Mouse (Mus musculus) neural tube, embryonic 15.5 days (tissue): ENCODE measurements at regions not wholly inside any gene's neighbourhood (a gene's known extent, or its start where the extent isn't known, plus 50 kb on each side); places are given as distances from the start of the nearest gene placed in this dataset.

ENCODE experiments used
- ATAC-seq: fragments of 200-750 bp; cut with Nextera tagmentation; 2 replicates; pipeline ENCODE4 v1.8.0; 2017; ENCODE audit warnings: mild to moderate bottlenecking, moderate TSS enrichment, moderate library complexity; ENCODE audit not compliant: low FRiP score
- H3K27ac ChIP-seq: fragments of 300-500 bp; sonication (generic); replicated peaks from 2 replicates; pipeline ENCODE4 v1.5.1; 2015; ENCODE audit warnings: mild to moderate bottlenecking, inconsistent platforms
- H3K27me3 ChIP-seq: fragments of 300-500 bp; sonication (generic); replicated peaks from 2 replicates; pipeline ENCODE4 v1.6.1; 2015; ENCODE audit warnings: inconsistent platforms
- H3K36me3 ChIP-seq: fragments of 300-500 bp; sonication (generic); 2 replicates; pipeline ENCODE4 v1.6.1; 2015; ENCODE audit warnings: inconsistent platforms
- H3K4me1 ChIP-seq: fragments of 300-500 bp; sonication (generic); 2 replicates; pipeline ENCODE4 v1.6.1; 2015; ENCODE audit warnings: inconsistent platforms
- H3K4me2 ChIP-seq: fragments of 300-500 bp; sonication (generic); 2 replicates; pipeline ENCODE4 v1.6.1; 2015; ENCODE audit warnings: inconsistent platforms, mild to moderate bottlenecking, moderate library complexity
- H3K4me3 ChIP-seq: fragments of 300-500 bp; sonication (generic); replicated peaks from 2 replicates; pipeline ENCODE4 v1.5.1; 2015; ENCODE audit warnings: mild to moderate bottlenecking, inconsistent platforms
- H3K9ac ChIP-seq: fragments of 300-500 bp; sonication (generic); replicated peaks from 2 replicates; pipeline ENCODE4 v1.6.1; 2015; ENCODE audit warnings: mild to moderate bottlenecking, inconsistent platforms
- H3K9me3 ChIP-seq: fragments of 300-500 bp; sonication (generic); replicated peaks from 2 replicates; pipeline ENCODE4 v1.6.1; 2016; ENCODE audit warnings: inconsistent platforms
- WGBS: fragments of 180-500 bp; shearing (Covaris S2); methylation state at CpG from one replicate; pipeline ENCODE4 v1.1.7; 2015; ENCODE audit warnings: mixed read lengths; 5-methylcytosine and 5-hydroxymethylcytosine counted together

DNA sequence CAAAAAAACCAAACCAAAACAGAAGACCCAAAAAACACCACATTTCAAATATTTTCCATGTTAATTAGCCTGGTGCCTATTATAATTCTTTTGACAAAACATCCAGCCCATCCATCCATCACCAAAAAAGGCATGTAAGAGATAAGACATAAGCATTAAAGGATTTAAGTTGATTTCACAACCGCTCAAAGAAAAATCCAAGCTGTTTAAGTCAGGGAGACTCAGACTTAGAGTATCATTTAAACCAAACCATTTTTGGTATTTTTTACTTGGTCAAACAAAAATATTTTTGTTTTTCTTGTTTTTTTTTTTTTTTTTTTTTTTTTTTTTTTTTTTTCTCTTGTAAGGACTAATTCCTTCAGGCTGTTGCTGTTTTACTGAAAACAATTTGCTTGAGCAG is 304.6 kb upstream of the Zeb2 start:
- no peak for ATAC-seq
- H3K4me2 ChIP-seq = no peak overlapping the region
- H3K36me3 ChIP-seq = no peaks in the 10 kb centered on the region
- 93% methylated on average over 1 of the region's 1 CpGs for WGBS
- H3K4me1 ChIP-seq = no peaks in the 10 kb centered on the region
- no peaks in the 10 kb centered on the region for H3K9me3 ChIP-seq
- no peak overlapping the region for H3K4me3 ChIP-seq
- no peak overlapping the region for H3K9ac ChIP-seq
- no peaks in the 10 kb centered on the region for H3K27me3 ChIP-seq
- H3K27ac ChIP-seq = no peak overlapping the region

DNA sequence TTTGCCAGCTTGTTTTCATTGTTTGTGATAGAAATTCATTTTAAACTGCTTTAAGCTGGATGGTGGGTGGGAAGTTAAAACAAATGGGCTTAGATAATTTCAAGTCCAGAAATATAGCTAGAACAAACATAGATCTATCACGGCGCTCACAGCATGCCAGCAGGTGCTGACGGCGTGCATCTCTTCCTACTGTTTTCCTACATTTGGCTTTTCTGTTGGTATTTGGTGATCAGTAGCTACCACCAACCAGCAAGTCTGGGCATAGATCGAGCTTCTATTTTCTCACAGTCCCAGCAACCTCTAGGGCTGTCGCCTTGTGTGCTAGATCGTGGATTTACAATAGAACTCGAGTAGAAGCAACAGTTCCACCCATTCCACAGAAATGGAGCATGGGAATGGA is 290.9 kb upstream of the Zeb2 start:
- no peak overlapping the region for H3K9ac ChIP-seq
- no peak overlapping the region for H3K27ac ChIP-seq
- H3K36me3 ChIP-seq = no peaks in the 10 kb centered on the region
- no peak overlapping the region for H3K4me3 ChIP-seq
- no peak for ATAC-seq
- 94% methylated on average over 8 of the region's 8 CpGs for WGBS
- H3K9me3 ChIP-seq = no peaks in the 10 kb centered on the region
- no peaks in the 10 kb centered on the region for H3K27me3 ChIP-seq
- H3K4me2 ChIP-seq = no peak overlapping the region
- H3K4me1 ChIP-seq = peaks cover 11% of the 10 kb centered on the region; the same call in 1 of the 2 replicates

DNA sequence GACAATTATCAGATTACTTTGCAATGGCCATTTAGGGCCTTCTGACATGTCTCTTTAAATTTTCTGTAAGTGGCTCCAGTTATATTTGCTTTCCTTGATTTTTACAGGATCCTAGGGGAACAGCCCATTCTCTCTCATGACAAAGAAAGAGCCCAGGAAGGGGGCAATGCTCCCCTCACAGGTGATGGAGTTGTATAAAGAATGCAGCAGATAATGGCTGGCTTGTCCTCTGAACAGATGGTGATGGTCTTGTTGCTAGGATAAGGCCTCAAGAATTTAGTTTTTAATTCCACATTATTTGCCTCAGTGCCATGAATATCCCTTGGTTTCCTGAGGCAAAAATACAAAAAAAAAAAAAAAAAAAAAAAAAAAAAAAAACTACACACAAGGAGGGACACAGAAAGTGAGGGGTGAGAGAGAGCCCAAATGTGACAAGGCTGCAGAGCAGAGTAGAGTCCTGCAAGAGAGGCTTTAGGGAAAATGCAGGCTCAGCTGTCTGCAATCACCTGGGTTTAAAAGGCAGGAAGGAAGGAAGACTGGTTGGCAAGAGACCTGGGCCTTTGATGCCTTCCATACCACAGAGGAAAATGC is 272.8 kb upstream of the Zeb2 start:
- Histone ChIP-seq H3K9me3 (no peaks in the 10 kb centered on the region), H3K27me3 (no peaks in the 10 kb centered on the region), H3K4me3 (no peak overlapping the region), H3K9ac (no peak overlapping the region), H3K4me2 (no peak overlapping the region), H3K4me1 (no peaks in the 10 kb centered on the region), H3K36me3 (no peaks in the 10 kb centered on the region), H3K27ac (no peak overlapping the region)
- ATAC-seq = no peak

DNA sequence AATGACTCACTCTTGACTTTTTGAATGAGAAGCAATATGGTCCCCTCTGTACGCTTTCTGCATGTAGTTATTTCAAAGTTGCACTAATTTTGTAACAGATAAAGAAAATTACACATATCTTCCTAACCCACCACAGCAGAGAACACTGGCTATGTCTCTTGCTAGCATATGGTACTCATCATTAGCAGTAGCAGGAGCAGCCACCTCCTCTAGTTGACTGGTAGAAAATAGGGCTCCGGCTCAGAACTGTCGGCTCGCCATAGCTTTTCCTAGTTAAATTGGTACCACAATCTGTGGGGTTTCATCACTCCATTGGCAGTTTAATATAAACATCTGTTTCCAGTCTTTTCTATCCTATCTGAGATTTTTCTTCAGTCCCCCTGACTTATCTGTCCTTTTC is 254.1 kb upstream of the Zeb2 start:
- no peak overlapping the region for H3K4me3 ChIP-seq
- no peak overlapping the region for H3K27ac ChIP-seq
- no peaks in the 10 kb centered on the region for H3K9me3 ChIP-seq
- H3K36me3 ChIP-seq = no peaks in the 10 kb centered on the region
- 92% methylated on average over 4 of the region's 4 CpGs for WGBS
- 0 out of 2 replicates have a peak, but pooled peaks cover 4% of the 10 kb centered on the region for H3K4me1 ChIP-seq
- no peak overlapping the region for H3K4me2 ChIP-seq
- no peaks in the 10 kb centered on the region for H3K27me3 ChIP-seq
- H3K9ac ChIP-seq = no peak overlapping the region
- ATAC-seq = no peak

DNA sequence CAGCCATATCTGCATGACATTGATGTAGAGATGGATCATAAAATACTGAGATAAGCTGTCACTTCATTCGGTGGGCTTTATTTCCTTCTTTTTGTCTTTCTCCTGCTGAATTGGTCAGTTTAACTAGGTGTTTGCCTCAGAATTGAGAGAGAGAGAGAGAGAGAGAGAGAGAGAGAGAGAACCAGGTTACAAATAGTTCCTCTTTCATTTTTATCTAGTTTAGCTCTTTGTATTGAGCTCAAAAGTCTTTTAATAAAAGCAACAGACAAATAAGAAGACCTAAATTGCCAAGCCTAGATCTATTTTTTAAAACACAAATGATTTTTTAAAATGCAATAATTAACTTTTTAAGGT is 253.4 kb upstream of the Zeb2 start:
- H3K27me3 ChIP-seq = no peaks in the 10 kb centered on the region
- ATAC-seq = no peak
- H3K4me2 ChIP-seq = no peak overlapping the region
- H3K9ac ChIP-seq = no peak overlapping the region
- H3K4me3 ChIP-seq = no peak overlapping the region
- no peak overlapping the region for H3K27ac ChIP-seq
- no peaks in the 10 kb centered on the region for H3K36me3 ChIP-seq
- 50% methylated on average over 1 of the region's 1 CpGs for WGBS
- H3K9me3 ChIP-seq = no peaks in the 10 kb centered on the region
- 0 out of 2 replicates have a peak, but pooled peaks cover 4% of the 10 kb centered on the region for H3K4me1 ChIP-seq

DNA sequence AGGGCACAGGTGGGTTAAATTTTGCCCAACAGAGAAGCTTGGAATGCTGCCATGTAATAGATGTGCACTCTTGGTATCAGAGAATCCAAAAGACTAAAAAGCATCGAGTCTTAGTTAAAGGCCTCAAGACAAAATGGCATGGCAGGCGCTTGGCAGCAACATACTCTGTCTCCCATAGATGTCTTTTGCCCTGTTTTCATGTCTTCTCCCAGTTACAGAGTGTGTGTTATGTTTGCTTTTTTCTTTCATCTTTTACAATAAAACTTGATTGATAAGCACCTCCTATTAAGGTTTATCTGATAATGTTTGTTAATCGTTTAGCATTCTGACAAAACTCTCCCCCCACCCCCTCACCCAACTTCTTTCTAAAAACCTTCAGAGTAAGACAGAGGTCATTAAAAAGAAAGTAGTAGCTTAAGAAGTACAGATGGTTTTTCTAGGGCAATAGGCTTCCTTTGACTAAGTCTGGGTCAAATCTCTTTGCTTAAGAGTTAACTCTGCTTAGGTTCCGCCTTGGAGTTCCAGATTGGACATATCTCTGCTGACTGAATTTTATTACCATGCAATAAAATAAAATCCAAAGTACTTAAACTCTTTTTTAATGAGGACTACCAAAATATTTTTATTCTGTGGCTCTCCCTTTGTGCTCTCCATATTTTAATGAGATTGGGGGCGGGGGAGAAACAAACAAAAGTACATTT is 252.9 kb upstream of the Zeb2 start:
- no peak for ATAC-seq
- Histone ChIP-seq H3K4me1 (0 out of 2 replicates have a peak, but pooled peaks cover 4% of the 10 kb centered on the region), H3K9me3 (no peaks in the 10 kb centered on the region), H3K27me3 (no peaks in the 10 kb centered on the region), H3K36me3 (no peaks in the 10 kb centered on the region), H3K4me2 (no peak overlapping the region), H3K9ac (no peak overlapping the region), H3K4me3 (no peak overlapping the region), H3K27ac (no peak overlapping the region)
- 80% methylated on average over 5 of the region's 5 CpGs for WGBS

DNA sequence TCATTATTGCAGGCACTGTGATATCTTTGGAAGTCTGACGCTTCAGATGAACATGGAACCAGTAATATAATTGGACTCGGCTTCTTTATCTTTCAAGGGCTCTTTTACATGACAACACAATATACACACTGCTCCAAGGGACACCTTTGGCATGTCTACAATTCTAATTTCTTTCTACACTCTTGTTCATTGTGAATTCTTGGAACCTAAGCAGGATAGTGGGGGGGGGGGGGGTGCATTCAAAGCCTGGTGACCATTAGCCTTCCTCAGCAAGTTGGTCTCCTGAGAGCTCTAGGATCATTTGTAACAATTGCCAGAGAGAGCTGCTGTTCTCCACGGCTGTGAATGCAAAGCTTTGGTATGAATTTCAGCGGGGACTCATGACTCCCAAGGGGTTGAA is 252.2 kb upstream of the Zeb2 start:
- no peak overlapping the region for H3K9ac ChIP-seq
- H3K9me3 ChIP-seq = no peaks in the 10 kb centered on the region
- no peak overlapping the region for H3K27ac ChIP-seq
- no peaks in the 10 kb centered on the region for H3K27me3 ChIP-seq
- no peak for ATAC-seq
- WGBS = 55% methylated on average over 4 of the region's 4 CpGs
- H3K36me3 ChIP-seq = no peaks in the 10 kb centered on the region
- no peak overlapping the region for H3K4me3 ChIP-seq
- 0 out of 2 replicates have a peak, but pooled peaks cover 4% of the 10 kb centered on the region for H3K4me1 ChIP-seq
- H3K4me2 ChIP-seq = no peak overlapping the region

DNA sequence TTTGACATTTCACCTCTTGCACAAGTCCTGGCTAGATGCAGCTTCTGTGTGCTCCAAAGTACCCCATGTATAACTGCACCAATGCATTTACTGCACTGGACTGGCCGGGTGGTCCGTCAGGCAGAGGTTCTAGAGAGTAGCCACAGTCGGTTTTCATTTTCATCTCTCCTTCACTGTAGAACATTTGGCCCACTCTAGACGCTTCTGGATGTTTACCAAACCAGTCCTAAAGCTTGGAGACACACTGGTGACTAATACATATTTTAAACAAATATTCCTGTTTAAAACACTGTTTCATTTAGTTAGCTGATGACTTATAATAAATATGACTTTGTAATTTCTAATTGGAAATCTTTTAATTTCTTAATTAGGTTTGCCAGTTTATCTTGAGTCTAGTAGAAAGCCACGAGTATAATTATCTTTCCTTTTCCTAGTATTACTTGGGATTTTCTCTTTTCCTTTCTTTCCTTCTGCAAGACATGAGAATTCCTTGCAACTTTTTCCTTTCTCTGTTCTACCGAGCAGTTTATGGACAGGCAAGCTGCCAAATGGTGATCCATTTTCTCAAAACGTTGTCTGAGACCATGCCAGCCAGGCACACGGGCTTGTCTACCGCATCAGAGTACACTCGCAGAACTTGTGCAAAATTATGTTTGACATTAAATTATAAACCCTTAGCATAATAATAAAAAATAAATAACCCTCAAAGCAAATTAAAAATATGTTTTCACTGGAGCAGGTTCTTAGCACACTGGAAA is 250.4 kb upstream of the Zeb2 start:
- WGBS = 78% methylated on average over 10 of the region's 10 CpGs
- Histone ChIP-seq H3K9me3 (no peaks in the 10 kb centered on the region), H3K9ac (no peak overlapping the region), H3K4me2 (no peak overlapping the region), H3K36me3 (no peaks in the 10 kb centered on the region), H3K4me1 (0 out of 2 replicates have a peak, but pooled peaks cover 4% of the 10 kb centered on the region), H3K27me3 (no peaks in the 10 kb centered on the region), H3K4me3 (no peak overlapping the region), H3K27ac (no peak overlapping the region)
- ATAC-seq = no peak

DNA sequence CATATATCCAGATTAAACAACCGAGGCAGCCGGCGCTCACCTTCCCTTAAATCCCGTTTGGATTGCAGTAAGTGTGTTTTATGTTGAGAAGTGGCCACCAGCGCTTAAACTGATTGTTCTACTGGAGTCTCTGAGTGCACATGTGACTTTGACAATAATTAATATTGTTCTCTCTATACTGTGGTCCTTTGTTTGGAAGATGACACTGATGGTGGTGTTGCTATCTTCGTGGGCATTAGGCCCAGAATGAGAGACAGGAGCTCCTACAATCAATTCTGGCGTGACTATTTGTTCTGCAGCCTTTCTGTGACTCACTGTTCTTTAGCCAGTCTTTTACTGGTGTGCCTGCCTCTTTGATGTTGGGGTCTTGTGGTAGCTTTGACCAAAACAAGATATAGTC is 240.1 kb upstream of the Zeb2 start:
- H3K27me3 ChIP-seq = no peaks in the 10 kb centered on the region
- no peaks in the 10 kb centered on the region for H3K9me3 ChIP-seq
- H3K36me3 ChIP-seq = no peaks in the 10 kb centered on the region
- no peak overlapping the region for H3K4me3 ChIP-seq
- no peak overlapping the region for H3K9ac ChIP-seq
- ATAC-seq = no peak
- no peak overlapping the region for H3K27ac ChIP-seq
- 77% methylated on average over 7 of the region's 7 CpGs for WGBS
- H3K4me2 ChIP-seq = no peak overlapping the region
- no peaks in the 10 kb centered on the region for H3K4me1 ChIP-seq

DNA sequence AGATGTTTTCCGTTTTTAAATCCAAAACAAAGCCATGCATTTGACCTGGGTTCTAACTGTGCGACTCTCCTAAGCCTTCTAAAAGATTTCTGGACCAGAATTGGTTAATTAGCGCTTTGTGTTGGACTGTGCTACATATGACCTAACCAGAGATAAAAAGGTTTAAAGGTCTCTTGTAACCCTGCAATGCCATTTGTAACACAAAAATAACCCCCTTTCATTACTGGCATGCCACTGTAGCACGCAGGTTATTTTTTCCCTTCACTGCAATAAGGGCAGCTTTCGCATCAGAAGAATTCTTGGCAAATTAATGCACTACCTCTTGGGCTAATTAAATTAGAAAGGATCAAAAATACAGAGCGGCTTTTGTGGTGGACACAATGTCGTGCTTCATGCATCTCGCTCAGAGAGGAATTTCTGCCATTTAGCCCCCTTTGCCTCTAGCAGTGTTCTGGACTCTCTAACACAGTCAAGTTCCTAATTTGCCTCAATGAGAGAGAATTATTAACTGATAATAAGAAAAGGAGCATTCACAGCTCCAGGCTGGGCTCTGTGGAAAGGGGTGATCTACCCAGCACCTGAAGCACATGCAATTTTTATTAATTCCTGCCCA is 239.5 kb upstream of the Zeb2 start:
- no peaks in the 10 kb centered on the region for H3K9me3 ChIP-seq
- WGBS = 75% methylated on average over 8 of the region's 8 CpGs
- no peak overlapping the region for H3K4me2 ChIP-seq
- no peak overlapping the region for H3K9ac ChIP-seq
- no peak overlapping the region for H3K4me3 ChIP-seq
- no peak overlapping the region for H3K27ac ChIP-seq
- no peaks in the 10 kb centered on the region for H3K27me3 ChIP-seq
- H3K4me1 ChIP-seq = no peaks in the 10 kb centered on the region
- H3K36me3 ChIP-seq = no peaks in the 10 kb centered on the region
- ATAC-seq = no peak

DNA sequence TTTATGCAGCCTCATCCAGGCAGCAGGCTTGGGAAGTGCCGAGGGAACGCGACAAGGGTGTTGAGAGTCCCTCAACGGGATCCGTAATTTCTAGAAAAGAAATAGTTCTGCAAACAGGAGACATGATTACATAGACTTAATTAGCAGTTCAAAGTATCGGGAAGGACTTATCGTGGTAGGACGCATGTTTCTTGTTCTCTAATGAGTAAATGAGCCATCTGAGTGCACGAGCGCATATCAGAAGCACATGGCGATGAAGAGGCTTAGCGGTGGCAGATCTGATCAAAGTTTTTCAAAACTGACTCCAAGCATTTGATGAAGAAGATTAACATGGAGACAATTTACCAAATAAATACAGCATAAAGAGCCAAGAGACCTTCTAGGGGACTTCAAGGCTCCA is 238.8 kb upstream of the Zeb2 start:
- no peak overlapping the region for H3K4me3 ChIP-seq
- no peak overlapping the region for H3K27ac ChIP-seq
- no peak overlapping the region for H3K4me2 ChIP-seq
- no peaks in the 10 kb centered on the region for H3K4me1 ChIP-seq
- H3K36me3 ChIP-seq = no peaks in the 10 kb centered on the region
- H3K9ac ChIP-seq = no peak overlapping the region
- 93% methylated on average over 12 of the region's 12 CpGs for WGBS
- ATAC-seq = no peak
- no peaks in the 10 kb centered on the region for H3K27me3 ChIP-seq
- H3K9me3 ChIP-seq = no peaks in the 10 kb centered on the region
